Mouse (Mus musculus) B cell, adult 2 months (primary cell): ENCODE measurements around the gene Morn2.

Experiments used
- DNase-seq, 2 experiments: peaks; one replicate each; pipeline ENCODE4 v3.0.0; 2022

The Morn2 gene

GRCm38 (mm10) chr17:80324521-80324920 lies 34.5 kb downstream of the Morn2 start:
- no peak for DNase-seq

DNA sequence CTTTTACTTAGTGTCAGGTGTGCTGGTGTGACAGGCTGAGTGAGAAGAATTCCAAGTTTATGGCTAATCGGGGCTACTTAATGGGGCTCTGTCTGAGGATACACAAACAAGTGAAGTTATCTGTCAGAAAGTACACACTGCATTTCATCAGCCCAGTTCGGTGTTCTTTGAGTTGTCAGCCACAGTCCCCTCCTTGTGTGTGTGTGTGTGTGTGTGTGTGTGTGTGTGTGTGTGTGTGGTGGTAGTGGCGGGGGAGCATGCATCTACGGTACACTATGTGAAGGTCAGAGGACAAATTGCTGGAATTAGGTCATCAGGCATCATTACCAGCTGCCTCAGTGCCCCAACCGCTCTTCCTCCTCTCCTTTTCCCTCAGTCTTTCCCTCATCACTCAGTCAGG lies 35.5 kb downstream of the Morn2 start:
- DNase-seq = no peak

GRCm38 (mm10) chr17:80326431-80326830 lies 36.4 kb downstream of the Morn2 start:
- no peak for DNase-seq

- no peak for DNase-seq
Measured at GRCm38 (mm10) chr17:80332386-80332785, 42.4 kb downstream of the Morn2 start.

- DNase-seq = peak in 1 of 2 experiments; percentile 5
Measured at GRCm38 (mm10) chr17:80345277-80345676, 55.3 kb downstream of the Morn2 start.

DNA sequence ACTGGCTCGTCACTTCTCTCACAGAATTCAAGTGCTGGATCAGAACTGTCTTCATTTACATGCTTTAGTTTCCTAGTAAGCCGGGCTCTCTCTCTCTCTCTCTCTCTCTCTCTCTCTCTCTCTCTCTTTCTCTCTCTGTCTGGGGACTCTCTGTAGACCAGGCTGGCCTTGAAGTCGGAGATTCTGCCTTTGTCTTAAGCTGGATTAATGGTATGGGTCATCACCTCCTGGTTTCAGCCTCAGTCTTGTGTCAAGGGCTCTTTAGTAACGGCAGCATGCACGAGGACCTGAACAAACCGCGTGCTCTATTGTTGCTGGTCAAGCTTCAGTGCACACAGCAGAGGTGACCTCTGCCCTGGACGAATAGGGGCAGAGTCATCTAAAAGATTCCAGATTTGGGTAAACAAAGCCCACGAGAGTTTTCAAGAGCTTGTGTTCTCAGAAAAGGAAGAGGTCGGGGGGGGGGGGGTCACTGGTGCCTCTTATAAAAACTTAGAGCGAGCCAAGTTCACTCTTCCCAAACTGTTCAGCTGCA lies 56.7 kb downstream of the Morn2 start:
- DNase-seq = no peak
